Mouse (Mus musculus): ENCODE measurements around the gene Nab2.

DNA sequence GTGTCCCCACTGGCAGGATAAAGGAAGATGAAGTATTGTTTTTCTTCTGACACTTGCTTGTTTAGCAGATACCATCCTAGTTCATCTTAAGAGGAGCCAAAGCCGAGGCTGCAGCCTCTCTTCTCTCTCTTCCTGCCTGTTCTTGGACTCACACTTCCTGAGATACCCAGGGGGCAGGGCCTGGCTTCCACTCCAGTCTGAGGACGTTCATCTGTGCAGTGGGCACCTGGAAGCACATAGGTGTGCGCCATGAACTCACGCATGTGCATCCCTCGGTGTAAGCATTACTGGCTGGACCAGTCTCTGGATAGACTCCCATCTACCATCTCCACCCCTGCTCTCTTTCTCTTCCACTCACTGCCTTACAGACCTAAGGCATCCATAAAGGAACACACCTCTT, 27.9 kb downstream of the Nab2 start:
- no peak for TF ChIP-seq SIN3A (IDR thresholded peaks at IDR 0.05; ENCODE audit: low read length)
- TF ChIP-seq POLR2AphosphoS2 (IDR thresholded peaks at IDR 0.05; ENCODE audit: low read length), result no peak
- TF ChIP-seq EP300 (IDR thresholded peaks at IDR 0.05; ENCODE audit: low read depth in 1 of 2, low read length in 2 of 2), result no peak
- TF ChIP-seq JUND (IDR thresholded peaks at IDR 0.05; ENCODE audit: low read depth, low read length), result no peak
- TF ChIP-seq ELF1 (IDR thresholded peaks at IDR 0.05; ENCODE audit: low read depth, low read length), result no peak
